Comparison of ENCODE assay signal across 8 mouse cellular contexts in the genomic region with DNA sequence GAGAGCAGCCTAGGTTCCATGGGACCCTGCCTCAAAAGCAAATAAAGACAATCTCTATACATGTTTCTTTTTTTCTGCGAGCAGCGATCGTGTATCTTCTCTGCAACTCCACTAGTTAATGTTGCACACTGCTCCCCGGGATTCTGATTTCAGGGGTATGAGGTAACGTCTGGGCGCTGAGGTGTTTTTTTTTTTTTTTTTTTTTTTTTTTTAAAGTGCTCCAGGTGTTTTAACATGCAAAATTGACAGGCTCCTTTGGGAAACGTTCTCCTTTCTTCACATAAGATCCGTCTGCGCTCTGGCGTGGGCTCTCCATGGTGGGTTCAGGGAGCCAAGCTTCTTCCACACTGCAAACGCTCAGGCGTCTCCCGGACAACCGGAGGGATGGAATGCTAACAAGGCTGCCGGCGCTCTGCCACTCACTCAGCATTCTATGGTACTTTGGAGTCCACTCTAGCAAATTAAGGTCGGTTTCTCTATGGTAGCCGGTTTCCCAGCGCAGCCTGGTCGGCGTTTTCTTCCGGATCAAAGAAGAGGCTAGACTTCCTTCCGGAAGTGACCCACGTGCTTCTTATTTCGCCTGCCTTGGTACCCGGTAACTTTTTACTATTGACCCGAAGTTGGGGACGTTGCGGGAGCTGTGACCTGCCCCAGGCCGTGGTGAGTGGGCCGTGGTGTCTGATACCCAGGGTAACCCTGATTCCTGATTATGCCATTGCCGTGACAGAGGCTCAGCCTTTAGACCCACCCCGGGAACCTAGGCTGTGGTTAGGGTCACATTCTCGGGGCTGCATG. TPM values are rescaled to one million over a fixed set of nuclear protein-coding genes. Genes with fewer than 3 reads are reported as not detected.
DNase-seq lines count a peak whose midpoint lies in the region; ATAC-seq and TF ChIP-seq lines count a peak whose summit lies in the region.

TSS of gene Timm10 (plus strand) at position 510 of the 795 bp plus-strand sequence.

- DNase-seq in 3T3-L1 (ENCODE audit: low read depth, low spot score), result peak; percentile 98
- DNase-seq in heart, adult 8-10 months (ENCODE audit: low spot score), result peak; percentile 92
- peak; percentile 97 for DNase-seq in kidney, adult 9 months
- DNase-seq in limb, embryonic 14.5 days (ENCODE audit: low spot score), result peak; percentile 97
- DNase-seq in midbrain, postnatal 0 days (ENCODE audit: low spot score), result peak; percentile 98
- peak; percentile 59 to 69 for DNase-seq in spleen, postnatal 14 days (ENCODE audit: low spot score in 2 of 2)

- peak; percentile 89 for ATAC-seq in embryonic facial prominence, embryonic 15.5 days (ENCODE audit: insufficient number of reproducible peaks, low FRiP score, low TSS enrichment, low read depth)
- peak; percentile 95 for ATAC-seq in limb, embryonic 14.5 days (ENCODE audit: low FRiP score, low read depth)
- peak; percentile 92 for ATAC-seq in midbrain, postnatal 0 days (ENCODE audit: low FRiP score)

- peak within 1 kb of the TSS; percentile 90 for H3K4me2 ChIP-seq in embryonic facial prominence, embryonic 15.5 days (replicated peaks)
- peak within 1 kb of the TSS; percentile 92 for H3K4me2 ChIP-seq in limb, embryonic 14.5 days (replicated peaks; ENCODE audit: low read depth, low read length, severe bottlenecking)
- H3K4me2 ChIP-seq in midbrain, postnatal 0 days (ENCODE audit: low read depth, low read length, poor library complexity, severe bottlenecking), result peak within 1 kb of the TSS; percentile 99

- 0 out of 2 replicates have a peak, but pooled peaks cover 3% of the 10 kb centered on the region for H3K27me3 ChIP-seq in embryonic facial prominence, embryonic 15.5 days
- no peaks in the 10 kb centered on the region for H3K27me3 ChIP-seq in limb, embryonic 14.5 days (ENCODE audit: control insufficient read depth, insufficient read depth, low read length)
- H3K27me3 ChIP-seq in midbrain, postnatal 0 days (ENCODE audit: insufficient read depth, low read length), result no peaks in the 10 kb centered on the region

- no peaks in the 10 kb centered on the region for H3K9me3 ChIP-seq in embryonic facial prominence, embryonic 15.5 days (replicated peaks)
- H3K9me3 ChIP-seq in limb, embryonic 14.5 days (ENCODE audit: control insufficient read depth, low read length), result no peaks in the 10 kb centered on the region
- H3K9me3 ChIP-seq in midbrain, postnatal 0 days (ENCODE audit: low read length), result no peaks in the 10 kb centered on the region

- H3K4me3 ChIP-seq in bone marrow, adult 2 months (replicated peaks; ENCODE audit: control insufficient read depth, low read depth, low read length), result peak within 1 kb of the TSS; percentile 80
- H3K4me3 ChIP-seq in embryonic facial prominence, embryonic 15.5 days (replicated peaks), result peak within 1 kb of the TSS; percentile 78
- H3K4me3 ChIP-seq in limb, embryonic 14.5 days (replicated peaks; ENCODE audit: low read length), result peak within 1 kb of the TSS; percentile 83
- H3K4me3 ChIP-seq in midbrain, postnatal 0 days (ENCODE audit: low read depth, low read length), result peak within 1 kb of the TSS; percentile 72

- TF ChIP-seq CTCF in bone marrow, adult 2 months (IDR thresholded peaks at IDR 0.05; ENCODE audit: control insufficient read depth, insufficient read depth, low read length), result no peak
- TF ChIP-seq CTCF in midbrain, postnatal 0 days (IDR thresholded peaks at IDR 0.05), result no peak

- H3K27ac ChIP-seq in bone marrow, adult 2 months (ENCODE audit: control insufficient read depth, insufficient read depth, low read depth, low read length, poor library complexity), result peak within 1 kb of the TSS; percentile 36
- peak within 1 kb of the TSS; percentile 34; the same call in 1 of the 2 replicates for H3K27ac ChIP-seq in embryonic facial prominence, embryonic 15.5 days (replicated peaks)
- no peak within 1 kb of the TSS; the same call in 1 of the 2 replicates for H3K27ac ChIP-seq in limb, embryonic 14.5 days (replicated peaks; ENCODE audit: low read depth, low read length)
- H3K27ac ChIP-seq in midbrain, postnatal 0 days (ENCODE audit: low read depth, low read length), result peak within 1 kb of the TSS; percentile 70

- under 1% methylated on average over 34 of the region's 34 CpGs for WGBS in bone marrow, adult 2 months
- WGBS in embryonic facial prominence, embryonic 15.5 days, result under 1% methylated on average over 34 of the region's 34 CpGs
- WGBS in limb, embryonic 14.5 days, result under 1% methylated on average over 34 of the region's 34 CpGs
- under 1% methylated on average over 34 of the region's 34 CpGs for WGBS in midbrain, postnatal 0 days

- no peak for TF ChIP-seq POLR2A in bone marrow, adult 2 months (IDR thresholded peaks at IDR 0.05; ENCODE audit: borderline replicate concordance, control insufficient read depth, low read depth, low read length)
- 0 out of 2 replicates have a peak, but pooled peaks have one; percentile 4 for TF ChIP-seq POLR2A in limb, embryonic 14.5 days (IDR thresholded peaks at IDR 0.05; ENCODE audit: borderline replicate concordance, extremely low read depth, insufficient read depth, insufficient read length)

- peaks cover 9% of the 10 kb centered on the region; the same call in 1 of the 2 replicates for H3K36me3 ChIP-seq in embryonic facial prominence, embryonic 15.5 days
- H3K36me3 ChIP-seq in limb, embryonic 14.5 days (ENCODE audit: control insufficient read depth, insufficient read depth, low read length), result peaks cover 7% of the 10 kb centered on the region
- peaks cover 7% of the 10 kb centered on the region; the same call in 1 of the 2 replicates for H3K36me3 ChIP-seq in midbrain, postnatal 0 days (ENCODE audit: insufficient read depth, low read length)

- H3K9ac ChIP-seq in embryonic facial prominence, embryonic 15.5 days, result peak within 1 kb of the TSS; percentile 47
- H3K9ac ChIP-seq in limb, embryonic 14.5 days (ENCODE audit: low read depth, low read length, severe bottlenecking), result peak within 1 kb of the TSS; percentile 63
- peak within 1 kb of the TSS; percentile 68 for H3K9ac ChIP-seq in midbrain, postnatal 0 days (replicated peaks; ENCODE audit: low read length, poor library complexity, severe bottlenecking)

- H3K4me1 ChIP-seq in bone marrow, adult 2 months (ENCODE audit: control insufficient read depth, insufficient read depth, low read length), result peaks cover 1% of the 10 kb centered on the region; the same call in 1 of the 2 replicates
- H3K4me1 ChIP-seq in embryonic facial prominence, embryonic 15.5 days, result peaks cover 16% of the 10 kb centered on the region
- H3K4me1 ChIP-seq in limb, embryonic 14.5 days (ENCODE audit: control insufficient read depth, insufficient read depth, low read length), result peaks cover 7% of the 10 kb centered on the region; the same call in 1 of the 2 replicates
- peaks cover 3% of the 10 kb centered on the region; the same call in 1 of the 2 replicates for H3K4me1 ChIP-seq in midbrain, postnatal 0 days (ENCODE audit: insufficient read depth, low read length)

RNA-seq across cellular contexts. Expression of gene Timm10, which starts in this region (rescaled TPM):
- 21.8 and 33.8 TPM in 2 replicates for polyA plus RNA-seq in bone marrow, adult 2 months (2011; ENCODE audit: insufficient read depth, insufficient read length, low replicate concordance, missing spikeins)
- 45.7 and 49.7 TPM in 2 replicates for polyA plus RNA-seq in embryonic facial prominence, embryonic 15.5 days (2015; fragmentation: Nextera tagmentation; extraction: Ambion mirVana)
- total RNA-seq in heart, adult 8-10 months (2022), result 100 to 1,000 TPM; 119 to 134 (median 122) TPM
- 52.3 and 59.7 TPM in 2 replicates for polyA plus RNA-seq in limb, embryonic 14.5 days (2012; rRNA removed)
- 56.0 and 58.4 TPM in 2 replicates for polyA plus RNA-seq in limb, embryonic 14.5 days (2014; fragmentation: Nextera tagmentation; extraction: Ambion mirVana)
- 43.6 and 62.5 TPM in 2 replicates for total RNA-seq in midbrain, postnatal 0 days (2014; rRNA removed)
- polyA plus RNA-seq in midbrain, postnatal 0 days (2015; fragmentation: Nextera tagmentation; extraction: Ambion mirVana), result 85.0 and 99.0 TPM in 2 replicates
